Mouse (Mus musculus) kidney, embryonic 14.5 days (tissue): ENCODE data around the gene Tmem263. TPM values are rescaled to one million over a fixed set of nuclear protein-coding genes. Genes with fewer than 3 reads are reported as not detected.

ENCODE experiments used
- ATAC-seq: fragments of 200-750 bp; cut with Nextera tagmentation; 2 replicates; pipeline ENCODE4 v1.8.0; 2017; ENCODE audit warnings: moderate number of reproducible peaks, mild to moderate bottlenecking, moderate TSS enrichment, moderate library complexity; ENCODE audit not compliant: low FRiP score, low TSS enrichment
- H3K27ac ChIP-seq: fragments of 300-500 bp; sonication (generic); 2 replicates; pipeline ENCODE4 v1.5.1; 2014; ENCODE audit warnings: low read depth, mild to moderate bottlenecking, low read length, moderate library complexity, mixed read lengths
- H3K27me3 ChIP-seq: fragments of 300-500 bp; sonication (generic); 2 replicates; pipeline ENCODE4 v1.6.1; 2014; ENCODE audit warnings: mild to moderate bottlenecking, low read length; ENCODE audit not compliant: control insufficient read depth, insufficient read depth
- H3K36me3 ChIP-seq: fragments of 300-500 bp; sonication (generic); 2 replicates; pipeline ENCODE4 v1.6.1; 2014; ENCODE audit warnings: low read length, mixed read lengths; ENCODE audit not compliant: control insufficient read depth, insufficient read depth
- H3K4me1 ChIP-seq: fragments of 300-500 bp; sonication (generic); 2 replicates; pipeline ENCODE4 v1.6.1; 2014; ENCODE audit warnings: low read length, mixed read lengths; ENCODE audit not compliant: control insufficient read depth, insufficient read depth
- H3K4me2 ChIP-seq: fragments of 300-500 bp; sonication (generic); replicated peaks from 2 replicates; pipeline ENCODE4 v1.6.1; 2014; ENCODE audit warnings: low read depth, mild to moderate bottlenecking, low read length
- H3K4me3 ChIP-seq: fragments of 300-500 bp; sonication (generic); 2 replicates; pipeline ENCODE4 v1.5.1; 2014; ENCODE audit warnings: mild to moderate bottlenecking, low read length
- H3K9ac ChIP-seq: fragments of 300-500 bp; sonication (generic); 2 replicates; pipeline ENCODE4 v1.6.1; 2014; ENCODE audit warnings: low read depth, mild to moderate bottlenecking, low read length, moderate library complexity
- H3K9me3 ChIP-seq: fragments of 300-500 bp; sonication (generic); 2 replicates; pipeline ENCODE4 v1.6.1; 2016; ENCODE audit warnings: low read length; ENCODE audit not compliant: control insufficient read depth
- WGBS: fragments of 180-500 bp; shearing (Covaris S2); extraction: QIAGEN DNeasy Blood & Tissue Kit; methylation state at CpG from one replicate; pipeline ENCODE4 v1.1.7; 2014; 5-methylcytosine and 5-hydroxymethylcytosine counted together
- polyA plus RNA-seq: library from polyadenylated mRNA; unstranded; fragments of >200 nt; fragmentation: Nextera tagmentation; extraction: Ambion mirVana; gene quantifications from 2 replicates; pipeline ENCODE4 v1.2.1, GENCODE M21; 2014

The Tmem263 gene
- polyA plus RNA-seq, 1 experiment from 2014 or later = 75.9 TPM

DNA sequence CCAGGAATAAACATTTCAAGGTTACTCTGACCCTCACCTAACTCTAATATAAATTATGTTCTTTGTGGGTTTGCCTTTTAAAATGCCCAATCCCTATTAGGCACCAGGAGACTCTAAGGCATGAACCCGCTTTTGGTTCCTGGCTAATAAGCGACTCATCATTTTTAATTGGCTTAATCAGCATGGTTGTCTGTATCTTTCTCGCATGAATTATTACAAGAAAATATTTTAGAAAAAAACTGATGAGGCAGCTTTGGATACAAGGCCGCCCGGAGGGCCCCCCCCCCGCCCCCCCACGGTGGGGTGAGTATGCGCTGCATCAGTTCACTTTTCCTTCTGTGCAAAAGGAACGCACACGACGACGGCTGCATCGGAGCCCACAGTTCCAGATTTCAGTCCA, 62.4 kb downstream of the Tmem263 start:
- Histone ChIP-seq H3K9me3 (no peaks in the 10 kb centered on the region), H3K27ac (no peak overlapping the region), H3K4me1 (no peaks in the 10 kb centered on the region), H3K36me3 (no peaks in the 10 kb centered on the region), H3K9ac (no peak overlapping the region), H3K4me2 (no peak overlapping the region), H3K4me3 (no peak overlapping the region), H3K27me3 (no peaks in the 10 kb centered on the region)
- WGBS = 91% methylated on average over 13 of the region's 13 CpGs
- ATAC-seq = no peak

DNA sequence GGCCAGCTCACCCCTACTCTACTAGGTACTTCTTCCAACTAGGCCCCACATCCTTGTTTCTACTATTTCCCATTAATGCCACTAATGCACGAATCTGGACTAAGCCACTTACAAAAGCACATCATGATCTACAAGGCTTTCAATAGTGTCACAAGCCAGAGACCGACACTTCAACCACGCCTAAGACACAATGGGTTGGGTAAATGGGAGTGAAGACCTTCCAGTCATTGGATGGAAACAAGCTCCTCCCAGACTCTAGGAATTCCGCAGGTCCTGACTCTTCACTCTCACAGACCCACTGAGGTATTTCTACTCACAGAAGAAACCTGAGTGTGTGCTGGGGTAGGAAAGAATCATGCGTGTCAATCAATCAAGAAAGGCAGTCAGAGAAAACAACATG, 62.9 kb downstream of the Tmem263 start:
- 95% methylated on average over 5 of the region's 5 CpGs for WGBS
- ATAC-seq = no peak

More for the DNA sequence above, 62.9 kb downstream of the Tmem263 start:
- Histone ChIP-seq H3K4me1 (no peaks in the 10 kb centered on the region), H3K4me2 (no peak overlapping the region), H3K4me3 (no peak overlapping the region), H3K9me3 (no peaks in the 10 kb centered on the region), H3K36me3 (no peaks in the 10 kb centered on the region), H3K9ac (no peak overlapping the region), H3K27me3 (no peaks in the 10 kb centered on the region), H3K27ac (no peak overlapping the region)

Other genes with a start within 250 kb of the Tmem263 start
- gene Ric8b, start 185.0 kb upstream of the Tmem263 start, polyA plus RNA-seq = 15.5 and 19.3 TPM in 2 replicates
- gene Fhl4, start 132 bp upstream of the Tmem263 start, polyA plus RNA-seq = 1.4 and 1.6 TPM in 2 replicates
- gene Mterf2, start 25.4 kb downstream of the Tmem263 start, polyA plus RNA-seq = 17.9 and 19.9 TPM in 2 replicates
- 17.2 and 33.2 TPM in 2 replicates for gene Cry1, start 82.4 kb downstream of the Tmem263 start, polyA plus RNA-seq